Mouse (Mus musculus): Measurements from ENCODE around the gene Trp53bp2. TPM values are rescaled to one million over a fixed set of nuclear protein-coding genes. Genes with fewer than 3 reads are reported as not detected.

Gene Trp53bp2
- total RNA-seq, 2 experiments from 2014 or later = 19.0 to 20.1 TPM

DNA sequence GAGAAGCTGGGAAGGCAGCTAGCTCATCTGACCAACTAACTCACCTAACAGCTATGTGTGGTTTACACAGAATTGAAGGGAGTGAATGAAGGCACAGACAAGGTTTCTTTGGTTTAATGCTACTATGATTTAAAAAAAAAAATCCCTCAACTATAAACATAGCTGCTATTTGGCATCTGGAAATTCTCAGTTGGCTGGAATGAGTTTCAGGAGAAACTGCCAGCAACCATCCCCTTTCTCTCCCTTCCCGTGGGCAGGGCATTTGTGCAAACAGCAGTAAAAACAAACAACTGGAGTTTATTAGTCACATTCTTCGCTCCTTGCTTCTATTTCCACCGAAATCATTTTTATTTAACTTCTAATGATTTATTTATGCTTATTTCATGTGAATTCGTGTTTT is 2.4 kb upstream of the Trp53bp2 start:
- DNase-seq (ENCODE audit: low spot score in 2 of 2) = no peak

DNA sequence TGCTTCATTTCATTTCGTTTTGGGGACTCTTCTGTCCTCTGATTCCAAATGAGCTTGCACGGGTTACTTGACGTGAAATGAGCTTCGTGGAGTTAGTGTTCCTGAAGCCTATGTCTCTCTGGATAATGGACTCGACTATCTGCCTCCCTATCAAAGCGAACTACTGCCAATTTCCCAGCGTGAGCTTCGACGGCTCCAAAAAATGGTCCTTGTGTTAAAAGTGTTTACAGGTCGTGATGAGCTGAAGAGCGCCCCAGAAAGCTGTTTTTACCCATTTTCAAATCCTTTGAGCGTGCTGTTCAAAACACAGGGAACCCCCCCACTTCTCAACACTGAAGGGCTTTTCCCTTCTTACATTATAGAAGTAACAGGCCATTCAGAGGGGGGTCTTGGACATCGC is 729 bp upstream of the Trp53bp2 start:
- DNase-seq (ENCODE audit: low spot score in 2 of 2) = no peak

DNA sequence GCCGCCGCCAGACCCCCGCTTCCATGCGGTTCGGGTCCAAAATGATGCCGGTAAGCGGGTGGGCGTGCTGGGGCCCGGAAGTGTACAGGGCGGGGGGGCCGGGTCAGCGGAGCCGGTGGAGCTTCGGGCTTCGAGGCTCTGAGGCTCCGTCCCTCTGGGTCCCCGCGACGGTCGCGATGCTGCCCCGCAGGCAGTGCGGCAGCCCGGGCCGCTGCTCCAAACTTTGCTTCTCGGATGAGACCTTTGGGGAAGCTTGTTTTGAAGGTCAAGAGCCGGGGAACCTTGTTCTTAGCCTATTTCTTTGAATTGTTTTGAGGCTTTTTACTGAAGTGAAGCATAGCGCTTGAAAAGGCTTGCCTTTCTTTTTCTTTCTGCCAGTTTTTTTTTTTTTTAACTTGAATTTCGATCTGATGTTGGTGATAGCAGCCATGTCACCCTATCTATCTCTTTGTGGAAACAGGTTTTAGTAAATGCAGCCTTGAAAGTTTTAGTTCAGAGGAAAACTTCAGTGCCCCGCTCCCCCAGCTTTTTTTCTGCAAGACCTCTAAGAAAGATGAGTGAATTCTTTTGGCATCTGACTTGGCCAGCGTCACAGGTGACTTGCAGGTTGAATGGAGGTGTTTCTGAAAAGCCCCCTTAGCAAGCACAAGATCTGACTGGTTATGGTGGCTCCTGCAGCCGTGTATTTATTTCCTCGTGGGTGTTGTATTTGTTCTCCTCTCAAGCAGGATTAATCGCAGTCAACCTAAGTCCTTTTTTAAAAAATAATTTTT is 615 bp downstream of the Trp53bp2 start:
- DNase-seq (ENCODE audit: low spot score in 2 of 2) = peak in 1 of 2 experiments; percentile 8

DNA sequence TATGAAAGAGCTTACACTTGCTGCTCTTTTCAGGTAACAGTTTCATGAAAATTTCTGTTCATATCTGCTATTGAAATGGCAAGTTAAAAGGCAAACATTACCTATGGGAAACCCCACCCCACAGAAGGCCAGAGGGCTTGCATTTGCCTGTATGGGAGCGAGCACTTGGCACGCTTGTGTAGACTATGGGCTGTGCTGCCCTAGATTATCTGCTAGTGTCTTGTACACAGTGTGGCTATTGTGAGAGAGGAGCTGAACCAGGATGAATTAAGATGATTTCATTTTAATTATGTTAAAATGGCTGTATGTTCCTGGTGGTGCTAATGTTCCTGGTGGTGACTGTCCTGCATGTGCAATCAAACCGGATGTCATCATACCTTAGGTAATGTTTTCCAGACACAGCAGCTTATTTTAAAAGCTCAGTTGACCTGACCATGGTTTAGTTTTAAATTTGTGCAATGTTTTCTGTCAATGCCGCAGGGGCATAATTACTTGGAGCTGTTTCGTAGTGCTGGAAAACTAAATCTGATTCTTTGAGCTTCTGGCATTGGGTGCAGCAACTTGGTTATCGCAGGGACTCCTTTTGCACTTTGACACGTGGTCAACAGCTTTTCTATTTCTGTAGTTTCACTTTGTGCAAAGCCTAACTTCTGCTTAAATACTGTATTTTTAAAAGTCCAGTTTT is 3.8 kb downstream of the Trp53bp2 start:
- no peak for DNase-seq (ENCODE audit: low spot score in 2 of 2)

DNA sequence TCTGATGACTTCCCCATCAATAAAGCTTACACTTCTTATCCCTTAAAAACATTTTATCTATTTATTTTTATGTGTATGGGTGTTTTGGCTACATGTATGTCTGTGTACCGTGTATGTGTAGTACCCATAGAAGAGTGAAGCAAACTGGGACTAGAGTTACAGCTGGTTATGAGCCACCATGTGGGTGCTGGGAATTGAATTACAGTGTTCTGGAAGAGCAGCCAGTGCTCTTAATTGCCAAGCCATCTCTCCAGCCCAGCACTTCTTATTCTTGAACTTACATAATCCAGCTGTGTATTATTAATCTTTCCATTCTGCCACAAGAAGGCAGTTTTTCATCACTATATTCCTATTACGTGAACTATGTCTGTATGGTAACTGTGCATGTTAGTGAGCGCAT is 10.5 kb downstream of the Trp53bp2 start:
- no peak for DNase-seq (ENCODE audit: low spot score in 2 of 2)

DNA sequence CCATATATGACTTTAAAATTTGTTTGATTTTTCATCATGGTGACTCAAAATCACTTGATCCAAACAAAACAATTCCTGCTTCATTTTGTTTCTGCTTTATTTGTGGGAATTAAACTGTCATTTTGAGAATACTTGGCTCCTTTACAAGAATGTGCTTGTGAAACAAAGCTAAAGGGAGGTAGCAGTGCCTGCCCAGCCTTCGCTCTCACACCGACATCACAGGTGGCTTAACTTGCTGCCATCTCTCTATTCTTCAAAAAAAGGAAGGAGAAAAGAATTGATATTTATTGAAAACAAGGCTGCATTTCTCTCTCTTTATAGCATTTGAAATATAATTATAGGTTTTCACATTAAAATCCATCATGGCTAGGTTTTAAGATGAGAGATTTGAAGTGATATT is 15.3 kb downstream of the Trp53bp2 start:
- DNase-seq (ENCODE audit: low spot score in 2 of 2) = no peak

DNA sequence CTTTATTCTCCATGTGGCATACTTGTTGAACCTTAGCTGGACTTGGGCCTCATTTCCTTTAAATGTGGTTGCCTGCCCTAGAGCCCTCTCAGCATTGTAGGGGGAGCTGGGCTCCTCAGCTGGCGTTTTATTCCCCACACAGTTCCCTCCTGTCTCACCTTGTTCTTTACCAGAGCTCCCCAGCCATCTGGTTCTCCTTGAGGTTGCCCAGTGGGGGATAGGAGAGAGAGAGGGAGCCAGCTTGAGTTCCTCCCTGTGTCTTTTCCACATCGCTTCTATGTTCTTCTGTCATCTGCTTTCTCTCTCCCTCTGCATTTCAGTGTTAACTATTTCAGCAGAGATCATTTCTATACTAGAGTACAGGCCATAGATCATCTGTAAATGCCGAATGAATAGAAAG is 16.2 kb downstream of the Trp53bp2 start:
- no peak for DNase-seq (ENCODE audit: low spot score in 2 of 2)

DNA sequence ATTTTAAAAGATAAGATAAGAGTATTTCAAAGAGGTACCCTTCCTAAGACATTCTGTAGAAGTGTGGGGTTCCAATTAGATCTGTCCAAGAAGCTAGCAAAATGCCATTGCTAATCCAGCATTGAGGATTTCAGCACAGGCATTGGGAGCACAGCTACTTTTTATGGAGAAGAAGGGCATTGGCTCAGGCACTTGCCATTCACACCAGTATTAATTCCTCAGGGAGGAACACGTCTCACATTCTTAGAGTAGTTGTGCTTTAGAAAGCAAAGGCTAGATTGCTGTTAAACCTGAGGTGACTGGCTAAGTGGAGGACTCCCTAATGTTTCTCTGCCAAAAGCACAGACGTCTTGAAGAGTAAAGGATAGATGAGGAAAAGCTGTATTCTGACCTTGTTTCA is 17.5 kb downstream of the Trp53bp2 start:
- no peak for DNase-seq (ENCODE audit: low spot score in 2 of 2)

DNA sequence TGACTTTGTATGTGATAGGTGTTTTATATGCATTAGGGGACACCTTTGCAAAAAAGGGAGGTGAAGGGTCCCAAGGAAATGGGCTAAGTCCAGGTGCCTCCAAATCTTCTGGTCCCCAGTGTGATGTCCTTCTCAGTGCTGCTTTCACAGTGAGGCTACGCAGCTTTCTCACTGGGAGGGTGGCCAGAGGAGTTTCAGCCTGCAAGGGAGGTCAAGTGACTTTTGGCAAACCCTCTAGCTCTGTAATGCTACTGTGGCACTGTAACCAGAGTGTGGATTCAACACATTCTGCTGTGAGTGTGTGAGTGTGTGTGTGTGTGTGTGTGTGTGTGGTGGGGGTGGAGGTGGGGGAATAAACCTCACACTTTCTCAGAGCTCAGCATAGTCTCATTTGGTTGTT is 18.5 kb downstream of the Trp53bp2 start:
- DNase-seq (ENCODE audit: low spot score in 2 of 2) = no peak

DNA sequence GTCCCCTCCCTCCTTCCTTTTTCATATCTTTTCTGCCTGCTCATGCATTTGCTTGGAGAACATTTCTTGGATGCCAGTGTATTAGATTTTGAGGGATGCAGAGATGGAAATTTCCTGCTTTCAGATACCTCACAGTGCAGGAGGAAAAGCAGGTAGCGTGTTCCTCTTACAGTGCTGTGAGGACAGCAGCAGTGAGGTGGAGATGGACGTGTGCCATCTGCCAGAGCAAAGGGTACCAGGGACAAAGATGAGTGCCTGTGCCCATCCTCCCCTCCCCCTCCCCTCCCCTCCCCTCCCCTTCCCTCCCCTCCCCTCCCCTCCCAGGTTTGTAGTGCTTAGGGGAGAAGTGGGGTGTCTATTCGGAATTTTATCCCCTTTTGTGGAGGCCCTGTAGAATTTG is 20.9 kb downstream of the Trp53bp2 start:
- no peak for DNase-seq (ENCODE audit: low spot score in 2 of 2)

DNA sequence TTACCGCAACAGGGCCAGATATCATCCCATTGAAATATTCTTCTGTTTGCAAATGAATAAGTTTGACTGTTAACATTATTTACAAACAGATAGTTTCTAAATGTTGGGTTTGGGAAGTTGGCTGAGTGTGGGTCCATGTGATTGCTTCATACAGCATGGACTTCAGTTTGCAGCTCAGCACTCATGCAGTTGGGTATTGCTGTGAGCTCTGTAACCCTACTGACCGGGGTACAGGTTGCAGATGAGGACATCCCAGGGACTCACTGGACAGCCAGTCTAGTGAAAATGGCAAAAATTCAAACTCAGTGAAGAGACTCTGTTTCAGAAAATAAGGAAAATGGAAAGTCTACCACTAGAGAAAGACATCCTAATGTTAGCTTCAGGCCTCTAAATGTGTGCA is 21.7 kb downstream of the Trp53bp2 start:
- no peak for DNase-seq (ENCODE audit: low spot score in 2 of 2)

DNA sequence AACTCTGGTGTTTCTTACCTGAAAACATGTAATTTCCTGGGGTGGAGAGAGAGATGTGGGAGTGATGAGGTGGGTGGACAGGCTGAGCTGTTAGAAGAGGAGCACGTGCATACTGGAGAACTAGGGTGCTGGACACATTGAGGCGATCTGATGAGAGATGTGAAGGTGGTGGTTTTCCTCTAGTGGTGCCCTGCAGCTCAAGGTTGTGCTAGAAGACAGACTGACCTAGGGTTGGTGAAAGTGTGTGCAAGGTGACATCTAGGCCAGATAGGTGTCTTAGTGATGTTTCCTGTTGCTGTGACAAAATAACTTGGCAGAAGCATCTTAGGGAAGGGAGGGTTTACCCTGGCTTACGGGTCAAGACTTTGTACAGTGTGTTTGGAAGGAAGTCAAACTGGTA is 23.1 kb downstream of the Trp53bp2 start:
- DNase-seq (ENCODE audit: low spot score in 2 of 2) = no peak

DNA sequence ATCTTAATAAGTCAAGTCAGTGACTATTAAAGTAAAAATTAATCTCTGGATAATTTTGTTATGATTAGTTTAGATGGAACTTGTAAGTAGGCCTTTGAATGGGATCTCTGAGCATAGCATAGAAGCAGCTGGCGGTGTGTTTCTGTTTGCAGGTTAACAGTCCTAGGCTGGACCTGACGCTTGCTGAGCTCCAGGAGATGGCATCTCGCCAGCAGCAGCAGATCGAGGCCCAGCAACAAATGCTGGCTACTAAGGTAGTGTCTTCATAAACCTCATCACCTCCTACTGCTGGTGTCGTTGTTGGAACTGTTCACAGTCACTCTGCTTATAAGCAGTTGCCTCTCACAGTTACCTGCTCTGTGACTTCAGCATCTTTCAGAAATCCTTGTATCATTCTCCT is 27.8 kb downstream of the Trp53bp2 start:
- DNase-seq (ENCODE audit: low spot score in 2 of 2) = no peak

DNA sequence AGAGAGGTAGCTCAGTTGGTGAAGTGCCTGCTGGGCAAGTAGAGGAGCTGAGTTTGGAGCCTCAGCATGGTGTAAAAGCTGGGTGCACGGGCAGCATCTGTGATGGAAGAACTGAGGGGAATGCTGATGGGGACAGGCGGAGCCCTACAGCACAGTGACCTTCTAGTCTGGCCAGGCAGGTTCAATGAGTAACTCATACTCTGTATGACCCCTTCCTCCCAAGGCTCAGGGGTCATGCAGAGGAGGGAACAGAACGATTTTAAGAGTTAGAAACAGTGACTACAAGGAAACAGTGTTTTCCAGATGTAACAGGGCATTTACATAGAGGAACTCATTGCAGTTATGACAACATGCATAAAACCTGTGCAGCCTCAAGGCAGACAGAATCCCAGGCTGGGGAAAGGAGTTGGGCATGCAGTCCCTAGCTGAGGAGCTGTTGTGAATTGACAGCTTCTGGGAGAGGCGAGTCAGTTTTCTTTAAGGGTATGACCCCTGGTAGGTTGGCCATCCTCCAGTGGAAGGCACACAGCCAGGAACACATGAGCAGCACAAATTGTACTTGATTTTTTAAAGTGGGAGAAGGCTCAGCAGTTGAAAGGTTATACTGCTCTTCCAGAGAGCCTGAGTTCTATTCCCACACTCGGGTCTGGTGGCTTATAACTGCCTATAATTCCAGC is 30.7 kb downstream of the Trp53bp2 start:
- DNase-seq (ENCODE audit: low spot score in 2 of 2) = no peak

DNA sequence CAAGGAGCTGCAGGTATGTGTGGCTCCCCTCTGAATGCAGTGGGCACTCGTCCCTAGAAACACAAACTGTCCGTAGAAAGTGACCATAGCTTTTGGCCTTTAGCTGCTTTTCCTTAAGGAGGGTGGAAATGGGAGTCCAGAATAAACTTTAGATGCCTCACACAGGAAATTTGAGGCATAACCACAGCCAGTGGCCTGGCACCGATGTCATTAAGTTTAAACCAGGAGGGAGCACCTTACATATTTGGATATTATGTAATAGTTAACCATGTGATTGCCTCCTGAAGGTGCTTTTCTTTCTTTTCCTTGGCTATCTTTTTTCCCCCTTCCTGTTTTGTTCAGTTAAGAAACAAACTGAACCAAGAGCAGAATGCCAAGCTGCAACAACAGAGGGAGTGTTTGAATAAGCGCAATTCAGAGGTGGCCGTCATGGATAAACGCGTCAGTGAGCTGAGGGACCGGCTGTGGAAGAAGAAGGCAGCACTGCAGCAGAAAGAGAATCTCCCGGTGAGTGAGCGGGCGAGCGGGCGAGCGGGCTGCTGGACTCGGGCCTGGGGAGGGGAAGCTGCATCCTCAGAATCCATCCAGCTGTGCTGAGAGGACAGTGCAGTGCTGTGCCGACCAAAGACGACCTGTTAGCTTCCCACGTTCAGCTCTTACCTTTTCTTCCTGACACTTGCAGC is 33.0 kb downstream of the Trp53bp2 start:
- peak; percentile 32 to 41 for DNase-seq (ENCODE audit: low spot score in 2 of 2)

DNA sequence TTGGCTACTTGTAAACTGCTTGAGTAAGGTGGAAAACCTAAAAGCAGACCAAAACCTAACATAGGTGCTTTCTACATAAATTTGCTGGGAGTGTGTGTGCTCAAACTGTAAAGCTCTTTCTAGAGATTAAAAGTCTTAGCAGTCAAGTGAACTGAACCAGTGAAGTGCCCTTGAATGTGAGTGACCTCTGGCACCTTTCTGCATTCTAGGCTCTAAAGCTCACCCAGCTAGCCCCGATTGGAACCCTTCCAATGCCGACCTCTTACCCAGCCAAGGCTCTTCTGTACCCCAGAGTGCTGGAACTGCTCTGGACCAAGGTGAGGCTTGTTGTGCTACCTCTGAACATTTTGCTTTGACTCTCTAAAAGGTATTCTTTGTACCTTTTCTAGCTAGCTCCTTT is 35.1 kb downstream of the Trp53bp2 start:
- DNase-seq (ENCODE audit: low spot score in 2 of 2) = no peak

DNA sequence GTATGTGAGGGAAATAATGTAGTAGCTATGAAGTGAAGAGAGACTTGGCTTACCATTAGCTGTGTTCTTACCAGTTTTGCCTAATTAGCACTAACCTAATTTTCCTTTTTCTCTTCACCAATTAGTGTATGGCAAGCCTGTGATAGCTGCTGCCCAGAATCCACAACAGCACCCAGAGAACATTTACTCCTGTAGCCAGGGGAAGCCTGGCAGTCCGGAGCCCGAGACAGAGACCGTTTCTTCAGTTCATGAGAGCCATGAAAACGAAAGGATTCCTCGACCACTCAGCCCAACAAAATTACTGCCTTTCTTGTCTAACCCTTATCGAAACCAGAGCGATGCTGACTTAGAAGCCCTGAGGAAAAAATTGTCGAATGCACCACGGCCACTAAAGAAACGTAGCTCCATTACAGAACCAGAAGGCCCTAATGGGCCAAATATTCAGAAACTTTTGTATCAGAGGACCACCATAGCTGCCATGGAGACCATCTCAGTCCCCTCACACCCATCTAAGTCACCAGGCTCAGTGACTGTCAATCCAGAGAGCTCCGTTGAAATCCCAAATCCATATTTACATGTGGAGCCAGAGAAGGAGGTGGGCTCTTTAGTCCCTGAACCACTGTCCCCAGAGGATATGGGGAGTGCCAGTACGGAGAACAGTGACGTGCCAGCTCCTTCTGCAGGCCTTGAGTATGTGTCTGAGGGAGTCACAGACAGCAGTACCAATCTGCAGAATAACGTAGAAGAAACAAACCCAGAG is 39.5 kb downstream of the Trp53bp2 start:
- no peak for DNase-seq (ENCODE audit: low spot score in 2 of 2)

DNA sequence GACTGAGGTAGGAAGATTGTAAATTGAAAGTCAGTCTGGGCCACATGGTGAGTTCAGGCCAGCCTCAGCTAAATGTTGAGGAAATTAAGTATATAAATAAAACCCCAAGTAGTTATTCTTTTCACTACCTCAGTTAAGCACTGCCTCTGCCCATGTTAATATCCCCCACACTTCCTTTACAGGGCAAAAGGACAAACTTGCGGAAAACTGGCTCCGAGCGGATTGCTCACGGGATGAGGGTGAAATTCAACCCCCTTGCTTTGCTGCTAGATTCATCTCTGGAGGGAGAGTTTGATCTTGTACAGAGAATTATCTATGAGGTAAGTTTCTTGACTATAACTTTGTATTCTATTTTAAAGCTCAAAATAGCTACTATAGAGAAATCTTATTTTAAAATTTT is 43.5 kb downstream of the Trp53bp2 start:
- no peak for DNase-seq (ENCODE audit: low spot score in 2 of 2)

DNA sequence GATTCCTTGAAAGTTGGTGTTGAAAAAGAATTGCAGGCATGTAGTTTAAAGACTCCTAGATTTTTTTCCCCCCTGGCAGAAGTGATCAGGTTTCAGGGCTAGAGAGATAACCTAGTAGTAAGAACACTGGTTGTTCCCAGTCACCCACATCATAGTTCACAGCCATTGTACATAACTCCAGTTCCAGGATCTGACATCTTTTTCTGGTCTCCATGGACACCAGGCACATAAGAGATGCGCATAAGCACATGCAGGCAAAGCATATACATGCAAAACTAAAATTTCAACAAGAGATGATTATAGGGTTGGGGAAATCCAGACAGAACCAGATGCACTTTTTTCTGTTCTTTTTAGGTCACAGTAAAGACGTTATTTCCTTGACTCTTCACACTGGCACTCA is 46.1 kb downstream of the Trp53bp2 start:
- no peak for DNase-seq (ENCODE audit: low spot score in 2 of 2)

DNA sequence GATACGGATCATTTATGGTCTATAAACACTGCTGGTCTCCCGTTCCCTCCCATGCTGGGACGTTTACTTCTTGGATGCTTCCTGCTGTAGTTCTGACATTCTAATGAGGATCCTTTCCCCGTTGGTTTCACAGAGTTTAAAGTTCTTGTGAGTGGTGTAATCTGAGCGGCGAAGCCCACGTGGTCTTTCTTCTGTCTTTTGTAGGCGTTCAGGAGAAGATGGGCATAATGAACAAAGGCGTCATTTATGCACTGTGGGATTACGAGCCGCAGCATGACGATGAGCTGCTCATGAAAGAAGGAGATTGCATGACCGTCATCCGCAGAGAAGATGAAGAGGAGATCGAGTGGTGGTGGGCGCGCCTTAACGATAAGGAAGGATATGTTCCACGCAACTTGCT is 49.6 kb downstream of the Trp53bp2 start:
- no peak for DNase-seq (ENCODE audit: low spot score in 2 of 2)

DNA sequence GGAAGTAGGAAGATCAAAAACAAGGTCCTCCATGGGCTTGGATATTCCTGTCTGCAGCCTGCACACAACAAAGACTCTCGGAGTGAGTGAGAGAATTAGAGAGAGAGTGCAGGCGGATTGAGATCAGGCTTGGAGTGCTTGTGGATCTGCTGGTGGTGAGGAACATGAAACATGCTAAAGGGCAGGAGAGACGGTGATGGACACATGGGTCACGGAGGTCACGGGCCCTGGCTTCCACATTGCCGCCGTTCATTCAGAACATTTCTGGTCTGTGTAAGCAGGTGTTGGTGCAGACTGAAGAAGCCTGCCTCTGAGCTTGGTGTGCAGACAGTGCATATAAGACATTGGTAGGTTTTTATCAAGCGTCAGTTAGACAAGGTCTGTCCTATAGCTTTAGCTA is 50.5 kb downstream of the Trp53bp2 start:
- DNase-seq (ENCODE audit: low spot score in 2 of 2) = no peak
